Mouse (Mus musculus) lung, postnatal 25 days (tissue): ENCODE results near the gene Btn1a1.

Experiments used
- DNase-seq: peaks from one replicate; pipeline ENCODE4 v3.0.0; 2022; ENCODE audit warnings: low spot score

Gene Btn1a1

DNA sequence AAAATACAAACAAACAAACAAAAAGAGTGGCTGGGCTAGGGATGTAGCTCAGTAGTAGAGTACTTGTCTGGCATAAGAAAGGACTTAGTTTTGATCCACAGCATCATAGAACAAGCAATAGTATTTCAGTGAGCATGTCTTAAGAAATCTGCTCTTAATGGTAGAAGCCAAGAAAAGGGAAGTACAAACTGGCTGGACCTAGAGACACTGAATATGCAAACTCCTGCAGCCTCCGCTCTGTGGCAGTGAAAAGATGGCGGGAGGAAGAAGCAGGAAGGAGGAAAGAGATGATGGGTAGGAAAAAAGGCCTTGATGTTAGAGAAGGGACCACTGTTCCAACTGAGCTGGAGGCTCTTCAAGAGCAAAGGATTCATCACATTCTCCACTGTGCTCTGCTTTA lies 17.5 kb upstream of the Btn1a1 start:
- DNase-seq = no peak

DNA sequence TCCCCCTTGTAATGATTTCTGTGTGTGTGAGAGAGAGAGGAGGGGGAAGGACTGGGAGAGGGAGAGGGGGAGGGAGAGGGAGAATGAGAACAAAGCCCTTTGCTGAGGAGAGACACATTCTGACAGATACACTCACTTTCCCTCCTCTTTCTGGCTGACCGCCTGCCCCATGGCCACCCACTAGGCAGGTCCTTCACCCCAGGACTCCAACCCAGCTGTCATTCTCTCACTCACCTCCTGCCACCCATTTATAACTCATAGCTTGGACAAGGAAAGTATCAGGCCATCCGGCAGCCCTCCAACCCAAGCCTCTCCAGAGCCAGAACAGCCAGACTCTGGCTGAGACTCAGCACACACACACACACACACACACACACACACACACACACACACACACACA lies 10.0 kb upstream of the Btn1a1 start:
- DNase-seq = no peak

DNA sequence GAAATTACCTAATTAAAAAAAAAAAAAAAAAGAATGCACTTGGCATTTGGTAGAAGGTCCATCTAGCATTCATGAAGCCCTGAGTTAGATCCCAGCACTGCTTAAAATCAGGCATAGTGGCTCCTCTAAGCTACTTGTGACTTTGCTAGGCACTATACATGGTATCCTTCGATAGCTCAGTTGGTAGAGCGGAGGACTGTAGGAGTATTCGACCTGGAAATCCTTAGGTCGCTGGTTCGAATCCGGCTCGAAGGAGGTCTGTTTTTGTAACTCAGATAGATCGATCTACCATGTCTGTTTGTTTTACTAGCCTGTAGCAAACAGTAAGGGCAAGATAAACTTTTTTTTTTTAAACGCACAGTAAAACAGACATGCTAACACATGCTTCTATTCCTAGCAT lies 1.2 kb upstream of the Btn1a1 start:
- DNase-seq = peak; percentile 73

DNA sequence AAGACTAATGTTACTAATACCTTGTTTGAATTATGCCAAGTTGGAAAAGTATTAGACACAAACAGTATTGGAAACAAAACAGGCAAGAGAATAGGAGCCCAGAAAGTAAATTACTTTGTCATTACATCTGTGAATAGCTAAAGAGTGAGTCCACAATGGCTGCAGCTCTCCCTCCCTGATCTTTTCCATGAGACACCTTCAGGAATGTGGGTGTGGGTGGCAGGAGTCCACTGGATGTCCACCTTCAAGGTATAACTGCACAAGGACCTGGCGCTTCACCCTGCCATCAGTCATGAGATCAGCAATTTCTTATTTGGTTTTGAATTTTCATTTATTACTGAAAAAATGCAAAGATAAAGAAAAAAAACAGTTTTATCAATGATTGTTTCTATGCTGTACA lies 605 bp upstream of the Btn1a1 start:
- DNase-seq = no peak

DNA sequence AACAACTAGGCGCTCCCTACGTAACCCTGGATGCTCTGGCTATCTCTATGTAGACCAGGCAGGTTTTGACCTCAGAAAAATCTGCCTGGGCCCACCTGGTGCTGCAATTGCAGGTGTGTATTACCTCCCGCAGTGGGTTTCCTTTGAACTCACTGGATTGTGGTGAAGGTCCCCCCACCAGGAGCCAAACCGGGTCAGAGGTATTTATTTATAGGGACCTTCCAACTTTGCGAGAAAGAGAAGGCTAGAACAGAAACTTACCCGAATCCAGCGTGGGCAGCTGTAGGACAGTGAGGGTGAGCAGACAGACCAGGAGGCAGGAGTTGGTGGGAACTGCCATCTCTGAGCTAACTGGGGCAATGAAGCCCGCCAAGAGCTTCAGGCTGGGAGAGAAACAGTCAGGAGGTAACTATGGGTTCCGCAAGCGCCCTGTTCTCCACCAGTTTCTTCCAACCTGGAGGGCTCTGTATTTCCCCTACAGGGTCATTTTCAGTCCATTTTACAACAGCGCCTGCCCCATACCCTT lies 797 bp downstream of the Btn1a1 start:
- no peak for DNase-seq

DNA sequence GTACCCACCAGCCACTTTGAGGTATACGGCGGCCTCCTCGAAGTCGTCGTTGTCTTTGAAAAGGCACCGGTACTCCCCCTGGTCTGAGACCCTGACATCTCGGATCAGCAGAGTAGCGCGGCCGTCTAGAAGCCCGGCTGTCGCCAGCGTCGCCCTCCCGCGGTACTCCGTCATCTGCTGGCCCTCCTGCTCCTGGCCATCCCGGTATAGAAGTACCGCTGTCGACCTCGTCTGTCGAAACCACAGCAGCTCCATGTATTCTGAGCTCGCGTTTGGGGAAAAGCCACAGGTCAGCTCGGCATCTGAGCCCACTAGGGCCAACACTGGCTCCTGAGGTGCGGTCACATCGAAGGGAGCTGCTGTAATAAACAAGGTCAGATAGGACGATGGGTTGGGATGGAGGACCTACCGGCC lies 1.5 kb downstream of the Btn1a1 start:
- DNase-seq = peak; percentile 10

DNA sequence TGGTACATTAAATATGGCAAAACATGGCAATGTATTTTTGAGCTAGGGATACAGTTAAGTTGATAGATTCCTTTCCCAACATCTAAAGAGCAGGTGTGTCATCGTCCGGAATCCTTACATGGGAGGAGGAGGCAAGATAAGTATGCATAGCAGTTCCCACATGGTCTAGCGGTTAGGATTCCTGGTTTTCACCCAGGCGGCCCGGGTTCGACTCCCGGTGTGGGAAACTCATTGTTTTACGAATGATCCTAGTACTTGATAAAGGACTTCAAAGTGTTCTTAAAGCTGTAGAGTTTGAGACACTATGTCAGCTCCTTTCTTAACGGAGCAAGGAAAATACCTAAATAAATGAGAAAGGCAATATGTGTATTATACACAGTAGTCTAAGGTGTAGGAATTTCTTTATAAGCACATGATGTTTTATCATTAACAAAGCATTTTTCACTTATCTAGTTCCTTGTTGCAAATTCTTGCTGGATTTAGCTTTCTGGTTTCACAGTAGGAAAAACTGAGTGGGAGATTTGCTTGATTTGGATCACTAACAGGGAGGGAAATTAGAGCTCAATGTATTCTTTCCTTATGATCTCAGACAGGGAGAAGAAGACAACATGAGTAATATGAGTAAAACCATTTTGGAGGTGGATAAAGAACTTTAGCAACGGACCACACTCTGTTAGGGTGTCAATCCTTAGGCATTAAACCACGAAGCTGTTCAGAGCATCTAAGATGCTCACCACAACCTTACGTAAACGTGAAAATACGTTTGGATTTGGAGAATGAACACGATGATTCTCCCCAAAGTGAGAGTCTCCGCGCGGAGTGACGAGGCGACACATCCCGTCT lies 2.1 kb downstream of the Btn1a1 start:
- DNase-seq = peak; percentile 75

DNA sequence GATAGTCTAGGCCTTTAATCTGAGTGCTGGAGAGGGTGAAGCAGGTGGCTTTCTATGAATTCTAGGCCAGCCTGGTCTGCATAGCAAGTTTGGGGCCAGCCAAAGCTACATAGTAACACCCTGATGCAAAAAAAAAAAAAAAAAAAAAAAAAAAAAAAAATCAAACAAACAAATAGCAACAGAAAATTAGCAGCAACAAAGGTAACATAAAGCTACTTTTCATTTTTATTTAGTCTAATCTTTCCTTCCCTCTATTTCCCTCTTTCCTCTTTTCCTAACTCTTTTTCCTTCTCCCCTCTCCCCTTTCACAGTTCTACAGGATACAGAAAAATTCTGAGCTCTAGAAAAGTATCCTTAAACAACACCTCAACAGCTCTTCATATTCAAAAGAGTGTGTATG lies 3.0 kb downstream of the Btn1a1 start:
- no peak for DNase-seq

DNA sequence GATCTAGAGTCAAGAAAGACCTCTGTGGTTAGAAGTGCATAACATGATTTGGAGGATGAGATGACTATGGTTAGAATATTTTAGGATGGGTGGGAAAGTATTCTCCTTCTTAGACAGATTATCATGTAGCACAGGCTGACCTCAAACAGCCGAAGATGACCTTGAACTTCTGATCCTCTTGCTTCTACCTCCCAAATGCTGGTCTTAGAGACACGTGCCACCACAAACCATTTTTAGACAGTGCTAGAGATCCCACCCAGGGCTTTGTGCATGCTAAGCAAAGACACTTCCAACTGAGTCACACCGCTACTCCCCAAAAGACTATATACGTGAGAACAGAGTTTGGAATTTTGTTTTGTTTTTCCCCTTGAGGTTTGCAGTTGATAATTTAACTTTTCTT lies 3.6 kb downstream of the Btn1a1 start:
- no peak for DNase-seq

DNA sequence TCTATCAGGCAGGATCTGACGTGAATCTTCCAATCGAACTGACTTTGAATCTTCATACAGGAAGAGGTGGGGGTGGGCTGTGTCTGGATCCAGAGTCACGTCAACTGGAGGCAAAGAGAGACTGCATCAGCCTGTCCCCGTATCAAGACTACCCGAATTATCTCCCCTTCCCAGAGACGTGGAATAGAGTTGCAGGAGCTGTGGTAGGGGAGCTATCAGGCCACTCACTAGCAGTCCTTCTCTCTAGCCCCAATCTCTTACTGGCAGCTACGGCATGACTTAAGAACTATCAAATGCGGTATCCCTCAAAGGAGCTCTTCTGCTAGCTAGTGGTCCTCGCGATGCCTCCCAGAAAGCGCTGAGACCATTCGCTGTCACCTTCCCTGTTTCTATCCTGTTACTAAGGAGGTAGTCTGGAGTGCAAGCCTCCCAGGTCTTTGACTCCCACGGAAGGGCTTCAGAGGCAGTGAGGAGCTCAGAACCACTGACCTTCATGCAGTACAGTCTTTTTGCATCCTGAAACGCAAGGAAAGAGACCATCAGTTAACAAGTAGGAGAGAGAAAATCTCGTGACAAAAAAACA lies 6.3 kb downstream of the Btn1a1 start:
- DNase-seq = no peak

DNA sequence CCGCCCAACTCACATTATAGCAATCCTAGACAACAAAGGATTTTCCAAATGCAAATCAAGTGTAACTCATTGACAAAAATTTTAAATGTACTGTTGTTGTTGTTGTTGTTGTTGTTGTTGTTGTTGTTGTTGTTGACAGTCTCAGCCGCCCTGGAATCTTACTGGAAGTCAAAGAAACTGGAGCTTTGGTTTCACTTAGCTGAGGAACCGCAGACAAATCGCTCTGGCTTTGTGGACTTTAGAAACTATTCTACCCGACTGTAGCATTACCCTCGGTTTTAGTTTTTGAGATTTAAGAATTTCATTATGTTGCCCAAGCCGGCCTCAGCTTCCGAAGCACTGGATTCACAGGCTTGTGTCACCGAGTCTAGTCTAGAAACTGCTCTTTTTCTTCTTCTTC lies 11.8 kb downstream of the Btn1a1 start:
- no peak for DNase-seq

DNA sequence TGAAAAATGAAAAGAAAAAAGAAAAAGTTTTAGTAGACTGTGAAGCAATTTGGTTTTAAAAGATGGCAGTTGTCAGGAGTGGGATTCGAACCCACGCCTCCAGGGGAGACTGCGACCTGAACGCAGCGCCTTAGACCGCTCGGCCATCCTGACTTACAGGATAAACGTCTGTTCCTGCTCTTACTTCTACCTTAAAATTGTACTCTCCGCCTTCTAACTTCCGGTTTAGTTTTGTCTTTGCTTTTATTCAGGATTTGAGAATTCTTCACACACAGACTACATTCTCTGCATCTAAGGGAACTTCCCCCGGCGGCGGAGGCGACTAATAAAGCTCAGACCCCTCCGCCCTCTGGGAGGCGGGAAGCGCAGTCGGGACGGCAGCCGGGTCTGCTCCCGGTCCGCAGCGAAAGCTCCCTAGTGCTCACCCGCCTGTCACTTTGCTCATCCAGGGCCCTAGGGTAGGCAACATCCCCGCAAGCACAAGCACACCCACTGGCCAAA lies 12.3 kb downstream of the Btn1a1 start:
- peak; percentile 87 for DNase-seq

DNA sequence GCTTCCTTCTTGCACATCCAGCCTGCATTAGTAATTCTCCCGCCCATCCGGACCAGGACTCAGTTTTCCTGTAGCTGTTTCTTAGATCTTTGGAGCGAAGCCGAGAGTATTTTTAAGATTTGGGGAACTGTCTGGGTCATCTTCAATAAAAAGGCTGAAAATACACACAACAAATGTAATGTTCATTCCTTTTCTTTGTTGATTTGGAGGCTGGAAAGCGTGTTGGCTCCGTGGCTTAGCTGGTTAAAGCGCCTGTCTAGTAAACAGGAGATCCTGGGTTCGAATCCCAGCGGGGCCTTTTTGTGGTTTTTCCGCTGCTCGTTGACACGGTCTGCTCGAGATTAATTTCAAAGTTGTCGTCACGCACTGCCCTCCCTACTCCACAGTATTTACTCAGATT lies 15.3 kb downstream of the Btn1a1 start:
- peak; percentile 86 for DNase-seq

DNA sequence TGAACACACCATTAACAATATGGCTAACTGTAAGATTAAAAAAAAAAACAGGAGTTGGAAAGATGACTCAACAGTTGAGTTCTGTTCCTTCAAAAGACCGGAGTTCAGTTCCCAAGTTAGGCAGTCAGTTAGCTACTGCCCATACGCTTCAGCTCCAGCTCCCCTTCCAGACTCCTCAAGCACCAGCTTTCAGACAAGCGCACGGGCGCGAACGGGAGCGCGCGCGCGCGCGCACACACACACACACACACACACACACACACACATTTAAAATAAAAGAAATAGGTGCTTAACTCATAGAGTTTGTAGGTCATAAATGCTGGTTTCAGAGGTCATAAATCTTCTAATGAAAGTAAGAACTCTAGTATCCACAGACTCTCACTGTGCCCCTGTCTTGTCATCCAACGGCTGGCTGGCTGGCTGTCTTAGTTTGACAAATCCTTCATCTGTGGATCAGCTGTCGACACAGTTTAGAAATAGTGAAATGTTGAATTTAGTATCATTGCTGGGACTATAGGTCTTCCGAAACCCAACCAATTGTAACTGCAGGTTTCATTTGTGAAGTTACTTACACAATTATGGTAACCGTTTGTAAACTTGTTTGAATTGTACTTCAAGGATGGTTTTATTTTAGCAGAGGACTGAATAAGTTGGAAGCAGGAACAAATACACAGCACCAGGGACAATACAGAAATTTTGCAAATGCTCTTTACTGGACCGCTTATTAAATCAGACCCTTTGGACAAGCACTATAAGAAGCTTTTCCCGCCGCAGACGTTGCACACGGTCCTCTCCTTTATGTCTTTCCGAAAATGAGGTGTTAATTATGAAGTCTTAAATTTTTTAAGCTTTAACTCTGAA lies 16.2 kb downstream of the Btn1a1 start:
- DNase-seq = peak; percentile 39

DNA sequence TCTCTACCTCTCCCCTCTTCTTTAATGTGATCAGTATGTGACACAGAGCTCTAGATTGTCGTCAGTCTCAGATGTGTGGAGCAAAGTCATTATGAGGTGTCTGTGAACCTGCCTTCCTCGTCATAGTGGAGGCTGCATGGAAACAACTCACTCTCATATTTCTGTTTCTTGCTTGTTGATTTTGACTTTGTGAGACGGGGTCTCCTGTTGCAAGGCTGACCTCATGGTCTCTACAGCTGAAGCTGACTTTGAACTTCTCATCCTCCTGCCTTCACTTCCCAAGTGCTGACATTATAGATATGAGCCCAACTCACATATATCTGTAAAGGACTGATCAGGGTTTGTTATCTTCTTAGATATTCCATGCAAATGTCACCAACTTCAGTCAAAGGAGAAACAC lies 16.9 kb downstream of the Btn1a1 start:
- no peak for DNase-seq

DNA sequence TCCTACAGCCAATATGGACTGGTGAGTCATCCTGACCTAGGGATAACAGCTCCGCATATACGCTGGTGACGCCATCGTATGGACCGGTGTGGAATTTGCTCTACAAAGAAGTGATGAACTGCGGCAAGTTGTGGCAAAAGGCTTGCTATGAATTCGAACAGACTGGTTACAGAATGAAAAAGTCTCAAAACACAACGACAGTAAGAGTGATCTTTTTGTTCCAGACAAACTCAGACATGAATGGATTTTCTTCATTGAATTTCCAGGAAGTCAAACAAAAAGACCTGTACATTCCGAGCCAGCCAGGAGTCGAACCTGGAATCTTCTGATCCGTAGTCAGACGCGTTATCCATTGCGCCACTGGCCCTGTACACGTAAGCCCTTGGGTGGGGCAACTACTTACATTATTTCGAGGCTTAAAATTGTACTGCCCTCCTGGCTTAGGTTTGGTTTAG lies 19.2 kb downstream of the Btn1a1 start:
- DNase-seq = peak; percentile 81

DNA sequence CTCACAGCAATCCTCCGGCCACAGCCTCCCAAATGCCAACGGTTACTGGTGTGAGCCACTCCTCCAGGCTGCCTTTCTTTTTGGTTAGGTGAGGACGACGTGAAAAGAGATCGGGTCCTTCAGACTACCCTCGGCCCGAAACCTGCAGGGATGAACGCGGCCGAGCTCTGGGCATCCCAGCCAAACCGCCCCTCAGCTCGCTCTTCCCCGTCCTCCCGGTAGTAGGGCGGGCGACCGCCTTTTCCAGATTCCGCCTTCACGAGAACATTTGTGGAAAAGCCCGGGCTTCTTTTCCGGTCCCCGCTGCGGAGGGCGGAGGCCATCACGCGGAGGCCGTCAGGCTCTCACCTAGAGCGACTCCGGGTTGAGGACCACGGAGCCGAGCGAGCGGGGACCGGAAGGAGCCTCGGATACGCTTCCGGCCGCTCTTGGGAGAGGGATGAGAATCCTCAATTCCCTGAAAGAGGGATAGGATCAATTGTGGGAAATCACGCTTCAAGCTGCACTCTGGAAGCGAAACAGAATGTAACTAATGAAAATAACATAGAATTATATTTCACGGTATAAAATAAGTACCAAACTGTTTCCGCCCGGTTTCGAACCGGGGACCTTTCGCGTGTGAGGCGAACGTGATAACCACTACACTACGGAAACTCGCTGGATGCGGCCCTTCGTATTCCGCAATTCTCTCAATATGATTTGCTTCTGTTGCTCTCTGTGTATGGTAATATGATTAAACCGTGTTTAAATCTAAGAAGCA lies 20.0 kb downstream of the Btn1a1 start:
- DNase-seq = peak; percentile 93

DNA sequence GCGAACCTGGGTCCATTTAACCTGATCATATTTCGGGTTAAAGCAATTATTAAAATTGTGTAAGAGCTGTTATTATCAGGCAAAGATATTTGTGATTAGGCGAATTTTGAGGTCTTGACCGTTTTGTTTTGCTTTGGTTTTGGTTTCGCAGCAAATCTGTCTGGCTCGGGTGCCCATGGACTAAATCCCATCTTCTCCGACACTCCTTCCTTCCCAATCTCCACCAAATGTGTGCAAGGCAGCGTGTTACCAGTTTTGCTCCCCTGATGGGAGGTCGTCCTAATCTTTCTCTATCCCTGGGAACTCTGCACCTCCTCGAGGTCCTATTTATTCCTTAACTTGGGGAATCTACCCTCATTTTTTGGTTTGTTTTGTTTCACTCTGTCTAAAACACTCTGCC lies 20.5 kb downstream of the Btn1a1 start:
- no peak for DNase-seq

DNA sequence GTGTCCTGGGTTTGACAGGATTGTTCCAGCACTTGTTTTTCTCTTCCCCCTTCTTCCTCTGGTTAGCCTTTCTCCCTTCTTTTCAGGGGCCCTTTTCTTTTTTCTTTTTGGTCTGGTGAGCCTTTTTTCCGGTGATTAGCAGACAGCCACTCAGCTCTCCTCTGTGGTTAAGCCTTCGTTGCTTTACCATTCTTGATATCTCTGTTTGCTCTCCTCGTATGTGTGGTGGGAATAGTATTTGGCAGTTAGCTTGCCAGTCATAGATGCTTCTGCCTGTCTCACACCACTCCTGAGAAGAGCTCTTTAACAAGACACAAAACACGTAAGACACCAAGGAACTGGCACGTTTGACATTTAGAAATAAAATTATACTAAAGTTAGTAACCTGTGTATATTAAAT lies 21.2 kb downstream of the Btn1a1 start:
- DNase-seq = no peak

DNA sequence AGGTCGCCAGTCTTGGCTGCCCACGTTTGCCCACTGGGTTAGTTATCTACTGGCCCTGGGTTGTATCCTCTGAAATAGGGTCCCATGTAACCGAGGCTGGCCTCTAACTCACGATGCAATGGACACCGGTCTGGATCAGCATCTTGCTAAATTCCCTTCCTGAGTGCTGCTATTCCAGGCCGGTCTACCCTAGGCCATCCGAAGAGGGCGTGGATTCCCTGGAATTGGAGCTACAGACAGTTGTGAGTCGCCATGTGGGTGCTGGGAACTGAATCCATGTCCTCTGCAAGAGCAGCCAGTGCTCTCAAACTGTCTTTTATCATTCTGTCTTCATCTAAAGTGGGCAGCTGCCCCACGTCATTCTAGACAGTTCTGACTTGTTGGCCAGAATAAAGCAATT lies 25.8 kb downstream of the Btn1a1 start:
- DNase-seq = no peak

DNA sequence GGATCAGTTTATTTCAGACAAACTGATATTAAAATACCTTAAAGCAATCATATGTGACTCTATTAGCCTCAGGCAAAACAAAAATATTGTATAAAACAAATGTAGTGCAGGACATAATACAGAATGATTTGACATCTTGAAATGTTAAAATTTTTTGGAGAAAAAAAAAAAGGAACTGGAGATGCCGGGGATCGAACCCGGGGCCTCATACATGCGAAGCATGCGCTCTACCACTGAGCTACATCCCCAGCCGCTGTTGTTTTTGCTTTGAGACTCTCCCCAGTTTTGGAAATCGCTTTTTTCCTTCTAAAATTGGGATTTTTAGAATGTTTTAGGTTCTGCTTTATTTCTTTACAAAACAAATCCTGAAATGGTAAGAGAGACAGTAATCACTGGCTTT lies 27.2 kb downstream of the Btn1a1 start:
- DNase-seq = no peak

DNA sequence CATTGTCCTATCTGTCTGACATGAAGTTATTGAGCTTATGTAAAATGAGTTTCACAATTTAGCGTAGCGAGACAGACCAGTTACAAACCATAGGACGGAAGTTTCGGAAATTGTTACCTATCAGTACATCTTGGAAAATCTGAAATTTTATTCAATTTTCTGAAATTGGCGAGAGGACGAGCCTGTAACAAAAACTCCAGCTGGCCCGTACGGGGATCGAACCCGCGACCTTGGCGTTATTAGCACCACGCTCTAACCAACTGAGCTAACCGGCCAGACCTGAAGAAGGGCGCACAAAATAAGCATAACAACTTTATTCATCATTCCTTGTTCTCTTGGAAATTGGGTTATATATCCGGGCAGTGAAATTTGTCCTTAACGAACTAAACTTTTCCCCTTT lies 27.8 kb downstream of the Btn1a1 start:
- DNase-seq = peak; percentile 91
